Mouse (Mus musculus): Measurements from ENCODE around the gene Esyt2. TPM values are rescaled to one million over a fixed set of nuclear protein-coding genes. Genes with fewer than 3 reads are reported as not detected.
A peak's percentile ranks its signal among the peaks of the same experiment; 100 is the strongest.
"Not testable (repeated sequence)": the region's sequence is repeated elsewhere in the genome, so short reads cannot be mapped to it uniquely, and the experiment has no call there.

Esyt2 gene
- polyA plus RNA-seq, 1 experiment, result 17.2 TPM

DNA sequence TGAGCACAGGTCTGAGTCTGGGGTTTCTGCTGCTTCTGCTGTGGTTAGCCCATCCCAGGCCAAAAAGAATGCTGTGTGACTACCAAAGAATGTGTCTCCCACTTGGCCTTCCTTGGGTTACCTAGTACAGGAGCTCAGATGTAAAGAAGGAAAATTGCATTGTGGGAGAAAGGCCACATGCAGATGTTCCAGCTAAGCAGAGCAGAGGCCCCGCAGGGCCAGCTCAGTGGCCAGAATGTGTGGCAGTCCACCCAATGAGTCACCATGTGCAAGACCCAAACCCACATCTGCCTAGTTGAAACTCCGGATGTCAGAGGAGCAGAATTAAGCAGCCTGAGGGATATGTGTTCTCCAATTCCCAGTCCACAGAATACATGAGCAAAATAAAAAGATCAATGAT lies 22.7 kb upstream of the Esyt2 start:
- TF ChIP-seq POLR2A (IDR thresholded peaks at IDR 0.05; ENCODE audit: extremely low read depth, insufficient read depth, low read length) (no peak), CTCF (IDR thresholded peaks at IDR 0.05; ENCODE audit: extremely low read depth, insufficient read depth, low read length) (no peak)
- Histone ChIP-seq H3K4me3 (ENCODE audit: insufficient read depth, low read length) (no peak overlapping the region), H3K27ac (ENCODE audit: insufficient read depth, low read length) (no peak overlapping the region), H3K4me1 (ENCODE audit: control insufficient read depth, insufficient read depth, low read length) (no peaks in the 10 kb centered on the region; the same call in 1 of the 2 replicates)

DNA sequence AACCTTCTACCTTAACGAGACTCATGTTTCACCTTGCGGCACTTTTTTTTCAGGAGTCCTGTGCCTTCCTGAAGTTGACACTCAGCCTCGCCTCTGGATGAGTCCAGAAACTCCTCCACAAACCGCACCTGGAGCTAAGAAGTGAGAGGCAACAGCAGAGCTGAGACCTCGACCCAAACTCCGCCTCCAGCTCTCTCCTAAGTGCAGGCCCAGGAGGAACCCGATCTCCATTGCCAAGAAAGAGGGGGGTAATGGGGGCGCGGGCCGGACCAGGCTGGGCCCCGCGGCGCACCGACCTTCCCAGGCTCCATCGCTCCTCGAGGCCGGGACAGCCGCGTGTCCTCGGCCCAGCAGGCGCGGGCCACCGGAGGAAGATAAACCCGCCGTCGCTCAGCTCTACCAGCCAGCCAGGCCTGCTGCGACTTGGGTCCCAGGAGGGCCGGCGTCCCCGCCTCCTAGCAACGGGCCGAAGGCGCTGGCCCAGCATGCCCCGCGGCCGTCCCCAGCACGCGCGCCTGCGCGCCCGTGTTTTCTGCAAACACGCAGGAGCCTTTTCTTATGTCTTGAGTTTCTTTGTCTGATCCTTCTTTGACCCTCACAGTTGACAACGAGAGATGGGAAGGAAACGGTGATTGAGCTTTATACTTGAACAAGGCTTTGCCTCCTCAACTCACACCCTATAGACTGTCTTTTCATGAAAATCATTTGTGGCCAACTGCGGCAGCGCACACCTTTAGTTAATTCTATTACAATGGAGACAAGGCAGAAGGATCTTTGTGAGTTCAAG lies 18.2 kb upstream of the Esyt2 start, which contains the start of gene Wdr60:
TSS of gene Wdr60 (minus strand) at position 468 of the 787 bp plus-strand sequence.
- Histone ChIP-seq H3K27ac (ENCODE audit: insufficient read depth, low read length) (no peak within 1 kb of the TSS), H3K4me3 (ENCODE audit: insufficient read depth, low read length) (peak within 1 kb of the TSS; percentile 82), H3K4me1 (ENCODE audit: control insufficient read depth, insufficient read depth, low read length) (no peaks in the 10 kb centered on the region; the same call in 1 of the 2 replicates)
- TF ChIP-seq POLR2A (IDR thresholded peaks at IDR 0.05; ENCODE audit: extremely low read depth, insufficient read depth, low read length) (peak; percentile 75), CTCF (IDR thresholded peaks at IDR 0.05; ENCODE audit: extremely low read depth, insufficient read depth, low read length) (no peak)

DNA sequence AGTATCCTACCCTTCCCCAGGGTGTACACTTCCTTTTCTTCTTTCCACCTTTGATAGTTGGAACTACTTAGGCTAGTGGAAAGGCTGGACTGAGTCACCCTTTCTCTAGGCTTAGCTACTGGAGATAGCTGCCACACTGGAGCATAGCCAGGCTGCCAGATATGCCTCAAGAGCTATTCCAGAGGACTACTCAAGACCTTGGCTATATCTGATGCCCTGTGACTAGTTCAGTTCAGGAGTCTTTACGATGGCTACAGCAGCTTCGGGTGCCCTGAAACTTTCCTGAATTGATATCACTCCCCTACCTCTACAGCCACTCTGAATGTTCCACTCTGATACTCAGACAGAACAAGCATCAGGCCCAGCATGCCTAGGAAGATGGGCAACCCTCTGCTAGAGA lies 16.2 kb upstream of the Esyt2 start:
- Histone ChIP-seq H3K27ac (ENCODE audit: insufficient read depth, low read length) (no peak overlapping the region), H3K4me3 (ENCODE audit: insufficient read depth, low read length) (no peak overlapping the region), H3K4me1 (ENCODE audit: control insufficient read depth, insufficient read depth, low read length) (no peaks in the 10 kb centered on the region; the same call in 1 of the 2 replicates)
- TF ChIP-seq CTCF (IDR thresholded peaks at IDR 0.05; ENCODE audit: extremely low read depth, insufficient read depth, low read length) (no peak), POLR2A (IDR thresholded peaks at IDR 0.05; ENCODE audit: extremely low read depth, insufficient read depth, low read length) (no peak)

DNA sequence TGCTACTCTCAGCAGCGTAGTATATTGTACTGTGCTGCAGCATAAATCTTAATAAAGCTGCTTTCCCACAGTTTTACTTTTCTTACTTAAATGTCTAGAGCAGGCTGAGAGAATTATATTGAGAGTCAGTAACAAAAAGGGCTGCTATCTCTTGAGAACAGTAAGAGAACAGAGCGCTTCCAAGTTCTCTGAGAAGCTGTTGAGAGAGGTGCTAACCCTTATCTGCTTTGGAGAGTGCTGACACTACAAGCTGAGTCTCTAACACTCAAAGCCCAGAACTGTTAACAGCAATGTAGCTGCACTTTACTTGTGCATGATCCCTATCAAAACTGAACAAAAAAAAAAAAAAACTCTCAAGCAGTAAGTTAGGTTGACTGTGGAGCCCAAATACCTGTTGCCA lies 15.7 kb upstream of the Esyt2 start:
- H3K27ac ChIP-seq (ENCODE audit: insufficient read depth, low read length), result no peak overlapping the region
- TF ChIP-seq CTCF (IDR thresholded peaks at IDR 0.05; ENCODE audit: extremely low read depth, insufficient read depth, low read length) (no peak), POLR2A (IDR thresholded peaks at IDR 0.05; ENCODE audit: extremely low read depth, insufficient read depth, low read length) (no peak)
- no peaks in the 10 kb centered on the region; the same call in 1 of the 2 replicates for H3K4me1 ChIP-seq (ENCODE audit: control insufficient read depth, insufficient read depth, low read length)
- H3K4me3 ChIP-seq (ENCODE audit: insufficient read depth, low read length), result no peak overlapping the region

DNA sequence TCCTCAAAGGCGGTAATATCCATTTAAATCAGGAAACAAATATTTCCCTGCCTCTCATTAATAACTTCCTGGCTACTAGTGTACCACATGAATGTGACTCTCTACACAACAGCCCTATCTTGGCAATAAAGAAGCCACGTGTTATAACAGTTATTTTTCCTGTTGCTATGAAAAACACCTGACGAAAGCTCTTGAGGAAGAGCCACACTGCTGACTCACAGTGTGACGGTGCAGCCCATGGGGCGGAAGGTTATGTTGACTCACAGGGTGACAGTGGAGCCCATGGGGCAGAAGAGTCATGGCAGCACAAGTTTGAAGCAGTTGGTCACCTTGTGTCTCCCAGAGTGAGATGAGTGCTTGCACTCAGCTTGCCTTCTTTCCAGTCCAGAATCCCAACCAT lies 11.5 kb upstream of the Esyt2 start:
- TF ChIP-seq POLR2A (IDR thresholded peaks at IDR 0.05; ENCODE audit: extremely low read depth, insufficient read depth, low read length), result no peak
- no peak for TF ChIP-seq CTCF (IDR thresholded peaks at IDR 0.05; ENCODE audit: extremely low read depth, insufficient read depth, low read length)
- Histone ChIP-seq H3K4me1 (ENCODE audit: control insufficient read depth, insufficient read depth, low read length) (no peaks in the 10 kb centered on the region), H3K4me3 (ENCODE audit: insufficient read depth, low read length) (no peak overlapping the region), H3K27ac (ENCODE audit: insufficient read depth, low read length) (no peak overlapping the region)

DNA sequence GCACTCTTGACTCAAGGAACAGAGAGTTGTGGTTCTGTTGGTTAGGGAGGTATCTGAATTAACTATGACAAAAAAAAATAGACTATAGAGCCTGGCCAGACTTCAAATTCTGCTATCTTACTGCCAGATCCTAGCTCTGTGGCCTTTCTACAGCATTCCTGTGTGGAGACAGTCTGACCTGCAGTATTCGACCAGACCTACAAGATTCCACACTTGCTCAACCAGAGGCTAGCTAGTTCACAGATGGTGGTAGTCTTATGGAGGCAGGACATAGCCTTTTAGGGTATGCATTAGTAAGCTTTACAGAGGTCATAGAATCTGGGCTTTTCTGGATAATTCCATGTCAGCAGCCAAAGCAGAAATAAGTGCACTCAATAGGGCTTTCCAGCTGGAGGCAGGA lies 10.5 kb upstream of the Esyt2 start:
- H3K4me1 ChIP-seq (ENCODE audit: control insufficient read depth, insufficient read depth, low read length), result no peaks in the 10 kb centered on the region
- H3K27ac ChIP-seq (ENCODE audit: insufficient read depth, low read length), result no peak overlapping the region
- TF ChIP-seq CTCF (IDR thresholded peaks at IDR 0.05; ENCODE audit: extremely low read depth, insufficient read depth, low read length), result no peak
- TF ChIP-seq POLR2A (IDR thresholded peaks at IDR 0.05; ENCODE audit: extremely low read depth, insufficient read depth, low read length), result no peak
- H3K4me3 ChIP-seq (ENCODE audit: insufficient read depth, low read length), result no peak overlapping the region

DNA sequence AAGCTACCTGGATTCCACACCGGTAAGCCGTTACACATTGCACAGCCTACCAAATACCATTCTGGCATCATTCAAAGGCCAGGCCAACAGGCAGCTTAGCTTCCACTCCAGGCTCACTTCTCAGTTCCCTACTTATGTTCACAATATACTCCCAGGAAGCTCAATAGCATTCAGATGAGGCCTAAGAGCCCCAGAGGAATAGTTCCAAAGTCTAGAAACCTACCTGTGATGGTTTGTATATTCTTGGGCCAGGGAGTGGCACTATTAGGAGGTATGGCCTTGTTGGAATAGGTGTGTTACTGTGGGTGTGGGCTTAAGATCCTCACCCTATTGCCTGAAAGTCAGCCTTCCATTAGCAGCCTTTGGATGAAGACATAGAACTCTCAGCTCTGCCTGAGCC lies 9.9 kb upstream of the Esyt2 start:
- Histone ChIP-seq H3K4me3 (ENCODE audit: insufficient read depth, low read length) (no peak overlapping the region), H3K27ac (ENCODE audit: insufficient read depth, low read length) (no peak overlapping the region), H3K4me1 (ENCODE audit: control insufficient read depth, insufficient read depth, low read length) (no peaks in the 10 kb centered on the region)
- no peak for TF ChIP-seq CTCF (IDR thresholded peaks at IDR 0.05; ENCODE audit: extremely low read depth, insufficient read depth, low read length)
- no peak for TF ChIP-seq POLR2A (IDR thresholded peaks at IDR 0.05; ENCODE audit: extremely low read depth, insufficient read depth, low read length)

DNA sequence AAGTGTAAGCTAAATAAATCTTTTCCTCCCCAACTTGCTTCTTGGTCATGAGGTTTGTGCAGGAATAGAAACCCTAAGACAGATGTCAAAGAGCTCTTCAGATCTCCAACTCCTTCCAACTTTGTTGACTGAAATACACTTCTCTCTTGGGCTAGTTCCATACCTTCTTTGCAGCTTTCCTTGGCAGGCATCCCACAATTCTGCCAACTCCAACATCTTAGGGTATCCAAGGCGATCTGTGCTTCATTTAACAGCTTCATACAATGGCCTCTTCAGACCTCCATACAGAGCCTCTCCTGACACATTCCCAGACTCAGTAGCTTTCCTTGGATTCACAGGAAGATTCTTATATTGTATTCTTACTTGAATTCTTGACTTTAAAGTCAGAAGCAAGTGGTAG lies 7.3 kb upstream of the Esyt2 start:
- TF ChIP-seq POLR2A (IDR thresholded peaks at IDR 0.05; ENCODE audit: extremely low read depth, insufficient read depth, low read length) (no peak), CTCF (IDR thresholded peaks at IDR 0.05; ENCODE audit: extremely low read depth, insufficient read depth, low read length) (no peak)
- Histone ChIP-seq H3K4me1 (ENCODE audit: control insufficient read depth, insufficient read depth, low read length) (no peaks in the 10 kb centered on the region), H3K27ac (ENCODE audit: insufficient read depth, low read length) (no peak overlapping the region), H3K4me3 (ENCODE audit: insufficient read depth, low read length) (no peak overlapping the region)

DNA sequence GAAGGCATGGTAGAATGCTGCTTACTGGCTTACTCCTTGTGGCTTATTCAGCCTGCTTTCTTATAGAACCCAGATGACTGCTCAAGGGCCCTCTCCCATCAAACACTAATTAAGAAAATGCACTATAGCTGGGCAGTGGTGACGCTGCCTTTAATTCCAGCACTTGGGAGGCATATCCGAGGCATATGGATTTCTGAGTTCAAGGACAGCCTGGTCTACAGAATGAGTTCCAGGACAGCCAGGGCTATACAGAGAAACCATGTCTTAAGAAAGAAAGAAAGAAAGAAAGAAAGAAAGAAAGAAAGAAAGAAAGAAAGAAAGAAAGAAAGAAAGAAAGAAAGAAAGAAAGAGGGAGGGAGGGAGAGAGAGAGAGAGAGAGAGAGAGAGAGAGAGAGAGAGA lies 5.9 kb upstream of the Esyt2 start, which contains the start of gene Gm11027:
TSS of gene Gm11027 (plus strand) at position 301 of the 400 bp plus-strand sequence.
- not testable (repeated sequence) for H3K4me1 ChIP-seq (ENCODE audit: control insufficient read depth, insufficient read depth, low read length); H3K27ac ChIP-seq (ENCODE audit: insufficient read depth, low read length); H3K4me3 ChIP-seq (ENCODE audit: insufficient read depth, low read length)

DNA sequence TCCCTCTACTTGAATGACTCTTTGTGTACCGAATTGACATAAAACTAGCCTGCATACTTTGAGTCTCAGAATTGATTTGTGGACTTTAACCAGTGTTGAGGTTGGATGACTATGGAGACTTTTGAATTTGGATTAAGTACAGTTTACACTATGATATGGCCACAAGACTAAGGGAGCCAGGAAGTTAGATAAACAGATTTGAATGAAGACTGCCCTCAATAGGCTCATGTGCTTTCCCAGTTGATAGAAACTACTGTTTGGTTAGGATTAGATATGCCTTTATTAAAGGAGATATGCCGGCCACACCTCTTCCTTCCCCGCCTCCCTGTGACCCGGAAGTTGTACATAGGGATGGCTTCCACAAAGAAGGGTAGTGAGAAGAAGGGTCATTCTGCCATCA lies 5.4 kb upstream of the Esyt2 start:
- Histone ChIP-seq H3K4me1 (ENCODE audit: control insufficient read depth, insufficient read depth, low read length) (no peaks in the 10 kb centered on the region), H3K4me3 (ENCODE audit: insufficient read depth, low read length) (no peak overlapping the region), H3K27ac (ENCODE audit: insufficient read depth, low read length) (no peak overlapping the region)
- TF ChIP-seq POLR2A (IDR thresholded peaks at IDR 0.05; ENCODE audit: extremely low read depth, insufficient read depth, low read length) (no peak), CTCF (IDR thresholded peaks at IDR 0.05; ENCODE audit: extremely low read depth, insufficient read depth, low read length) (no peak)

Measured in cortical plate, adult 2 months (tissue).